Mouse (Mus musculus) ES-E14 (cell line): ENCODE data around the gene Sgms1. TPM values are rescaled to one million over a fixed set of nuclear protein-coding genes. Genes with fewer than 3 reads are reported as not detected.

Source experiments
- DNase-seq: peaks from one replicate; pipeline ENCODE4 v3.0.0-alpha.2; 2013; ENCODE audit warnings: low read depth, low spot score
- H3K27ac ChIP-seq: 2 replicates; pipeline ENCODE4 v1.5.1; 2012; ENCODE audit warnings: low read depth, mild to moderate bottlenecking, low read length, moderate library complexity, mixed read lengths; ENCODE audit not compliant: poor library complexity, insufficient read depth, severe bottlenecking
- H3K36me3 ChIP-seq: 2 replicates; pipeline ENCODE4 v1.6.1; 2012; ENCODE audit warnings: mild to moderate bottlenecking, low read length, moderate library complexity, mixed read lengths; ENCODE audit not compliant: control insufficient read depth, poor library complexity, insufficient read depth, severe bottlenecking
- H3K4me1 ChIP-seq, 2 experiments: fragments of 150-350 bp in 1 of 2; sonication (generic) in 1 of 2; 2 replicates each; pipeline ENCODE4 v1.6.1; 2012; ENCODE audit warnings: low read length in 2 of 2, mild to moderate bottlenecking in 1 of 2, mixed read lengths in 1 of 2; ENCODE audit not compliant: control insufficient read depth in 2 of 2, insufficient read depth in 2 of 2, poor library complexity in 1 of 2
- H3K4me3 ChIP-seq, 2 experiments: fragments of 150-350 bp in 1 of 2; sonication (generic) in 1 of 2; 2 replicates each; pipeline ENCODE4 v1.5.1; 2012; ENCODE audit warnings: low read length in 2 of 2, low read depth in 1 of 2, mild to moderate bottlenecking in 1 of 2, mixed read lengths in 1 of 2; ENCODE audit not compliant: insufficient read depth in 1 of 2, poor library complexity in 1 of 2, severe bottlenecking in 1 of 2
- H3K9ac ChIP-seq: 2 replicates; pipeline ENCODE4 v1.6.1; 2012; ENCODE audit warnings: low read depth, mild to moderate bottlenecking, low read length, mixed read lengths; ENCODE audit not compliant: poor library complexity, insufficient read depth, severe bottlenecking
- H3K9me3 ChIP-seq: fragments of 150-350 bp; sonication (generic); 2 replicates; pipeline ENCODE4 v1.6.1; 2012; ENCODE audit warnings: low read depth, mild to moderate bottlenecking, low read length; ENCODE audit not compliant: control insufficient read depth, insufficient read depth
- CHD2 ChIP-seq: IDR thresholded peaks from 2 replicates; pipeline ENCODE4 v1.6.1; 2014; ENCODE audit warnings: mild to moderate bottlenecking, low read depth, low read length, inconsistent platforms
- HCFC1 ChIP-seq: IDR thresholded peaks from 2 replicates; pipeline ENCODE4 v1.6.1; 2012; ENCODE audit warnings: low read length, inconsistent platforms, borderline replicate concordance; ENCODE audit not compliant: insufficient read depth
- MAFK ChIP-seq: IDR thresholded peaks from 2 replicates; pipeline ENCODE4 v1.6.1; 2014; ENCODE audit warnings: mild to moderate bottlenecking, low read depth, low read length, inconsistent platforms; ENCODE audit not compliant: insufficient read depth
- ZC3H11A ChIP-seq: IDR thresholded peaks from 2 replicates; pipeline ENCODE4 v1.6.1; 2012; ENCODE audit warnings: low read depth, mild to moderate bottlenecking, inconsistent platforms, low read length, borderline replicate concordance
- ZNF384 ChIP-seq: IDR thresholded peaks from 2 replicates; pipeline ENCODE4 v1.6.1; 2012; ENCODE audit warnings: low read depth, low read length, inconsistent platforms
- in situ Hi-C, 2 experiments: fragments of 600-800 bp; cut with MboI; formaldehyde crosslinking; loops; one replicate each; pipeline ENCODE4 v1.15.1; 2025; ENCODE audit warnings: low sequenced_read_pairs in 2 of 2, inconsistent platforms in 1 of 2; ENCODE audit not compliant: unreplicated experiment in 2 of 2
- total RNA-seq: library from RNA; depleted of rRNA; stranded (reverse); fragments of 300-350 nt; gene quantifications from 2 replicates; pipeline ENCODE4 v1.2.3, GENCODE M21; 2012

Gene Sgms1
- total RNA-seq, 1 experiment, result 42.5 TPM

- no peak for TF ChIP-seq HCFC1
- TF ChIP-seq ZC3H11A, result no peak
- TF ChIP-seq MAFK, result no peak
- no peak for TF ChIP-seq CHD2
- no peak for TF ChIP-seq ZNF384
- in situ Hi-C loops, result no loop called here
- H3K9me3 ChIP-seq, result no peaks in the 10 kb centered on the region
- DNase-seq, result no peak
- H3K27ac ChIP-seq, result no peak overlapping the region
- H3K9ac ChIP-seq, result no peak overlapping the region
- no peak overlapping the region for H3K4me3 ChIP-seq
- H3K36me3 ChIP-seq, result peaks cover 6% of the 10 kb centered on the region; the same call in 1 of the 2 replicates
- H3K4me1 ChIP-seq, result peaks cover 9 to 12% of the 10 kb centered on the region in 2 experiments
Observed at GRCm38 (mm10) chr19:32223751-32224174, 165.8 kb downstream of the Sgms1 start.

GRCm38 (mm10) chr19:32222083-32222482 is 167.4 kb downstream of the Sgms1 start:
- TF ChIP-seq ZNF384 (no peak), HCFC1 (no peak), CHD2 (no peak), ZC3H11A (no peak), MAFK (no peak)
- no peak overlapping the region for H3K27ac ChIP-seq
- H3K4me1 ChIP-seq, result peaks cover 9 to 12% of the 10 kb centered on the region in 2 experiments
- no peaks in the 10 kb centered on the region for H3K9me3 ChIP-seq
- no peak overlapping the region for H3K9ac ChIP-seq
- in situ Hi-C loops, result no loop called here
- no peak overlapping the region for H3K4me3 ChIP-seq
- peaks cover 6% of the 10 kb centered on the region; the same call in 1 of the 2 replicates for H3K36me3 ChIP-seq
- no peak for DNase-seq

DNA sequence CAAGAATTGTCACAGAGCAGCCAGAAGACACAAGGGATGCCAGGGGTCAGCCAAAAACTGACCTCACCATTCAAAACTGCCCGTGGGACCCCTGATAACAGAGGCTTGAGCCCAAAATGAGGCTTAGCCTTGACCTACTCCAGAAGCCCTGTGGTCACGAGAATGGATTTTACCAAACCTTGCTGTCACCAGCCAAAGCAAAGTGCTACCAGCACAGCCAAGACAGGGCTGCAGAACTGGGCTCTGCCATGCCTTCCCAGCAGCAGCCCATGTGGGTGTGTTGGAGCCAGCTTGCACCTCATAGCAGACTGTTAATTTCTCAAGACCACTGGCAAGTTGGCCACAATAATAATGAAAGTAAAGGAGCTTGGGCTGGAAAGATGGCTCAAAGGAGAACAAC is 168.5 kb downstream of the Sgms1 start:
- H3K4me3 ChIP-seq, result no peak overlapping the region
- DNase-seq, result no peak
- no peak overlapping the region for H3K9ac ChIP-seq
- no peak for TF ChIP-seq ZC3H11A
- peaks cover 6% of the 10 kb centered on the region; the same call in 1 of the 2 replicates for H3K36me3 ChIP-seq
- peaks cover 9 to 12% of the 10 kb centered on the region in 2 experiments for H3K4me1 ChIP-seq
- H3K27ac ChIP-seq, result no peak overlapping the region; the same call in 1 of the 2 replicates
- in situ Hi-C loops, result no loop called here
- no peaks in the 10 kb centered on the region for H3K9me3 ChIP-seq

GRCm38 (mm10) chr19:32216710-32217109 is 172.8 kb downstream of the Sgms1 start:
- Histone ChIP-seq H3K9ac (no peak overlapping the region), H3K4me3 (no peak overlapping the region), H3K36me3 (peaks cover 2% of the 10 kb centered on the region; the same call in 1 of the 2 replicates), H3K9me3 (no peaks in the 10 kb centered on the region), H3K4me1 (no peaks in the 10 kb centered on the region), H3K27ac (no peak overlapping the region)
- no peak for DNase-seq
- in situ Hi-C loops, result no loop called here
- no peak for TF ChIP-seq ZC3H11A
- TF ChIP-seq MAFK, result no peak
- no peak for TF ChIP-seq ZNF384
- no peak for TF ChIP-seq CHD2
- TF ChIP-seq HCFC1, result no peak
